8 mouse cellular contexts compared by ENCODE assay signal in genomic region chr9:45849528-45850408, GRCm38 (mm10). TPM values are rescaled to one million over a fixed set of nuclear protein-coding genes. Genes with fewer than 3 reads are reported as not detected.
DNase-seq lines count a peak whose midpoint lies in the region; ATAC-seq and TF ChIP-seq lines count a peak whose summit lies in the region.

No protein-coding gene starts in this region.

- 74% methylated on average over 9 of the region's 9 CpGs for WGBS in hindbrain, embryonic 10.5 days
- WGBS in hindbrain, embryonic 11.5 days, result 76% methylated on average over 9 of the region's 9 CpGs
- 39% methylated on average over 9 of the region's 9 CpGs for WGBS in heart, postnatal 0 days
- WGBS in midbrain, postnatal 0 days, result 49% methylated on average over 9 of the region's 9 CpGs

- H3K4me3 ChIP-seq in hindbrain, embryonic 10.5 days, result no peak overlapping the region
- H3K4me3 ChIP-seq in hindbrain, embryonic 11.5 days (ENCODE audit: low read depth, low read length), result no peak overlapping the region
- no peak overlapping the region for H3K4me3 ChIP-seq in heart, postnatal 0 days (ENCODE audit: low read depth, low read length)
- H3K4me3 ChIP-seq in midbrain, postnatal 0 days (ENCODE audit: low read depth, low read length), result no peak overlapping the region

- no peaks in the 10 kb centered on the region for H3K9me3 ChIP-seq in hindbrain, embryonic 10.5 days
- no peaks in the 10 kb centered on the region for H3K9me3 ChIP-seq in hindbrain, embryonic 11.5 days (ENCODE audit: control insufficient read depth, low read length)
- H3K9me3 ChIP-seq in heart, postnatal 0 days (replicated peaks; ENCODE audit: control insufficient read depth, low read length), result no peaks in the 10 kb centered on the region
- H3K9me3 ChIP-seq in midbrain, postnatal 0 days (ENCODE audit: low read length), result no peaks in the 10 kb centered on the region

- H3K27ac ChIP-seq in hindbrain, embryonic 10.5 days, result 0 out of 2 replicates have a peak overlapping the region, but pooled peaks have one; percentile 13
- no peak overlapping the region for H3K27ac ChIP-seq in hindbrain, embryonic 11.5 days (ENCODE audit: low read depth, low read length)
- peak overlapping the region; percentile 85 for H3K27ac ChIP-seq in heart, postnatal 0 days (ENCODE audit: low read depth)
- peak overlapping the region; percentile 63 for H3K27ac ChIP-seq in midbrain, postnatal 0 days (ENCODE audit: low read depth, low read length)

- no peak overlapping the region for H3K4me2 ChIP-seq in hindbrain, embryonic 11.5 days (replicated peaks; ENCODE audit: low read depth, low read length)
- H3K4me2 ChIP-seq in heart, postnatal 0 days (ENCODE audit: low read depth, low read length), result 0 out of 2 replicates have a peak overlapping the region, but pooled peaks have one; percentile 15
- no peak overlapping the region for H3K4me2 ChIP-seq in midbrain, postnatal 0 days (ENCODE audit: low read depth, low read length, poor library complexity, severe bottlenecking)

- TF ChIP-seq CTCF in heart, postnatal 0 days (IDR thresholded peaks at IDR 0.05; ENCODE audit: low read depth), result no peak
- TF ChIP-seq CTCF in midbrain, postnatal 0 days (IDR thresholded peaks at IDR 0.05), result no peak

- no peaks in the 10 kb centered on the region for H3K27me3 ChIP-seq in hindbrain, embryonic 10.5 days (ENCODE audit: insufficient read depth, poor library complexity, severe bottlenecking)
- H3K27me3 ChIP-seq in hindbrain, embryonic 11.5 days (ENCODE audit: control insufficient read depth, insufficient read depth, low read length), result no peaks in the 10 kb centered on the region
- H3K27me3 ChIP-seq in heart, postnatal 0 days (ENCODE audit: control insufficient read depth, insufficient read depth, low read length), result no peaks in the 10 kb centered on the region
- no peaks in the 10 kb centered on the region for H3K27me3 ChIP-seq in midbrain, postnatal 0 days (ENCODE audit: insufficient read depth, low read length)

- no peak for DNase-seq in hindbrain, embryonic 10.5 days (ENCODE audit: low spot score)
- no peak for DNase-seq in hindbrain, embryonic 11.5 days (ENCODE audit: low spot score)
- peak; percentile 31 for DNase-seq in fat pad, adult 2 months (ENCODE audit: extremely low read depth, low read depth, low spot score)
- DNase-seq in heart, postnatal 0 days (ENCODE audit: low spot score), result peak; percentile 85
- DNase-seq in left cerebral cortex, postnatal 36 days (ENCODE audit: low spot score in 2 of 2), result peak; percentile 65 to 68
- peak; percentile 56 for DNase-seq in midbrain, postnatal 0 days (ENCODE audit: low spot score)
- no peak for DNase-seq in yolk sac, embryonic 10.5 days (ENCODE audit: low spot score)
- DNase-seq in thymus, postnatal 14 days, result no peak

- no peak overlapping the region for H3K9ac ChIP-seq in hindbrain, embryonic 11.5 days (ENCODE audit: low read depth, low read length)
- peak overlapping the region; percentile 34; the same call in 1 of the 2 replicates for H3K9ac ChIP-seq in heart, postnatal 0 days (replicated peaks; ENCODE audit: low read depth, low read length)
- peak overlapping the region; percentile 13; the same call in 1 of the 2 replicates for H3K9ac ChIP-seq in midbrain, postnatal 0 days (replicated peaks; ENCODE audit: low read length, poor library complexity, severe bottlenecking)

- intact Hi-C loops in left cerebral cortex, postnatal 36 days (cut with DNase I), result no loop called here

- 0 out of 2 replicates have a peak, but pooled peaks cover 13% of the 10 kb centered on the region for H3K4me1 ChIP-seq in hindbrain, embryonic 10.5 days (replicated peaks)
- no peaks in the 10 kb centered on the region for H3K4me1 ChIP-seq in hindbrain, embryonic 11.5 days (replicated peaks; ENCODE audit: control insufficient read depth, insufficient read depth, low read length)
- peaks cover 32% of the 10 kb centered on the region for H3K4me1 ChIP-seq in heart, postnatal 0 days (ENCODE audit: control insufficient read depth, insufficient read depth)
- peaks cover 2% of the 10 kb centered on the region; the same call in 1 of the 2 replicates for H3K4me1 ChIP-seq in midbrain, postnatal 0 days (ENCODE audit: insufficient read depth, low read length)

- no peak for ATAC-seq in hindbrain, embryonic 11.5 days (ENCODE audit: low FRiP score)
- peak; percentile 85 for ATAC-seq in heart, postnatal 0 days (ENCODE audit: insufficient read depth, low read depth)
- ATAC-seq in midbrain, postnatal 0 days (ENCODE audit: low FRiP score), result peak; percentile 56; the same call in 1 of the 2 replicates

- no peak for TF ChIP-seq EP300 in heart, postnatal 0 days (IDR thresholded peaks at IDR 0.05; ENCODE audit: low read depth)

- peaks cover 27% of the 10 kb centered on the region for H3K36me3 ChIP-seq in hindbrain, embryonic 10.5 days
- H3K36me3 ChIP-seq in hindbrain, embryonic 11.5 days (ENCODE audit: control insufficient read depth, insufficient read depth, low read length), result no peaks in the 10 kb centered on the region
- peaks cover 17% of the 10 kb centered on the region for H3K36me3 ChIP-seq in heart, postnatal 0 days (replicated peaks; ENCODE audit: control insufficient read depth, insufficient read depth, low read length)
- peaks cover 6% of the 10 kb centered on the region; the same call in 1 of the 2 replicates for H3K36me3 ChIP-seq in midbrain, postnatal 0 days (ENCODE audit: insufficient read depth, low read length)

RNA-seq across cellular contexts. Expression of gene Bace1, which starts 11.4 kb away (rescaled TPM):
- 24.0 and 29.6 TPM in 2 replicates for polyA plus RNA-seq in hindbrain, embryonic 10.5 days (2016; fragmentation: Nextera tagmentation; extraction: Ambion mirVana)
- polyA plus RNA-seq in hindbrain, embryonic 11.5 days (2014; fragmentation: Nextera tagmentation; extraction: Ambion mirVana), result 29.6 and 31.1 TPM in 2 replicates
- 29.0 and 52.6 TPM in 2 replicates for total RNA-seq in heart, postnatal 0 days (2014; rRNA removed; ENCODE audit: low replicate concordance)
- 16.7 and 17.8 TPM in 2 replicates for polyA plus RNA-seq in heart, postnatal 0 days (2015; fragmentation: Nextera tagmentation; extraction: Ambion mirVana)
- total RNA-seq in left cerebral cortex, postnatal 36 days (2021), result 10 to 100 TPM; 88.4 to 89.3 TPM
- 60.7 and 77.3 TPM in 2 replicates for total RNA-seq in midbrain, postnatal 0 days (2014; rRNA removed)
- polyA plus RNA-seq in midbrain, postnatal 0 days (2015; fragmentation: Nextera tagmentation; extraction: Ambion mirVana), result 42.0 and 46.4 TPM in 2 replicates

RNA-seq across cellular contexts. Expression of gene Cep164, which starts 21.3 kb away (rescaled TPM):
- 16.0 and 20.9 TPM in 2 replicates for polyA plus RNA-seq in hindbrain, embryonic 10.5 days (2016; fragmentation: Nextera tagmentation; extraction: Ambion mirVana)
- 12.9 and 19.5 TPM in 2 replicates for polyA plus RNA-seq in hindbrain, embryonic 11.5 days (2014; fragmentation: Nextera tagmentation; extraction: Ambion mirVana)
- total RNA-seq in heart, postnatal 0 days (2014; rRNA removed; ENCODE audit: low replicate concordance), result 15.7 and 29.8 TPM in 2 replicates
- 7.0 and 9.4 TPM in 2 replicates for polyA plus RNA-seq in heart, postnatal 0 days (2015; fragmentation: Nextera tagmentation; extraction: Ambion mirVana)
- 10 to 100 TPM; 10.9 to 16.3 TPM for total RNA-seq in left cerebral cortex, postnatal 36 days (2021)
- total RNA-seq in midbrain, postnatal 0 days (2014; rRNA removed), result 17.1 and 21.3 TPM in 2 replicates
- polyA plus RNA-seq in midbrain, postnatal 0 days (2015; fragmentation: Nextera tagmentation; extraction: Ambion mirVana), result 12.2 and 17.7 TPM in 2 replicates

RNA-seq across cellular contexts. Expression of gene Pcsk7, which starts 56.5 kb away (rescaled TPM):
- 20.4 and 25.7 TPM in 2 replicates for polyA plus RNA-seq in hindbrain, embryonic 10.5 days (2016; fragmentation: Nextera tagmentation; extraction: Ambion mirVana)
- polyA plus RNA-seq in hindbrain, embryonic 11.5 days (2014; fragmentation: Nextera tagmentation; extraction: Ambion mirVana), result 13.3 and 15.7 TPM in 2 replicates
- total RNA-seq in heart, postnatal 0 days (2014; rRNA removed; ENCODE audit: low replicate concordance), result 31.7 and 57.1 TPM in 2 replicates
- polyA plus RNA-seq in heart, postnatal 0 days (2015; fragmentation: Nextera tagmentation; extraction: Ambion mirVana), result 12.0 and 15.0 TPM in 2 replicates
- total RNA-seq in left cerebral cortex, postnatal 36 days (2021), result 10 to 100 TPM; 19.1 to 28.9 TPM
- total RNA-seq in midbrain, postnatal 0 days (2014; rRNA removed), result 23.2 and 46.8 TPM in 2 replicates
- 18.2 and 20.2 TPM in 2 replicates for polyA plus RNA-seq in midbrain, postnatal 0 days (2015; fragmentation: Nextera tagmentation; extraction: Ambion mirVana)

RNA-seq across cellular contexts. Expression of gene Rnf214, which starts 56.9 kb away (rescaled TPM):
- polyA plus RNA-seq in hindbrain, embryonic 10.5 days (2016; fragmentation: Nextera tagmentation; extraction: Ambion mirVana), result 71.8 and 84.1 TPM in 2 replicates
- polyA plus RNA-seq in hindbrain, embryonic 11.5 days (2014; fragmentation: Nextera tagmentation; extraction: Ambion mirVana), result 81.4 and 109 TPM in 2 replicates
- total RNA-seq in heart, postnatal 0 days (2014; rRNA removed; ENCODE audit: low replicate concordance), result 27.4 and 42.9 TPM in 2 replicates
- 30.5 and 32.4 TPM in 2 replicates for polyA plus RNA-seq in heart, postnatal 0 days (2015; fragmentation: Nextera tagmentation; extraction: Ambion mirVana)
- 10 to 100 TPM; 69.9 to 79.9 TPM for total RNA-seq in left cerebral cortex, postnatal 36 days (2021)
- total RNA-seq in midbrain, postnatal 0 days (2014; rRNA removed), result 51.4 and 53.4 TPM in 2 replicates
- 70.5 and 84.6 TPM in 2 replicates for polyA plus RNA-seq in midbrain, postnatal 0 days (2015; fragmentation: Nextera tagmentation; extraction: Ambion mirVana)

Comparison
In these comparisons a context has a peak if more than half of its experiments do, and no peak if none do; other contexts are left out.
1. DNase-seq: peak in fat pad, adult 2 months (single experiment), heart, postnatal 0 days (single experiment), left cerebral cortex, postnatal 36 days (2 of 2) and midbrain, postnatal 0 days (single experiment); none in hindbrain, embryonic 10.5 days (single experiment), hindbrain, embryonic 11.5 days (single experiment), yolk sac, embryonic 10.5 days (single experiment) and thymus, postnatal 14 days (single experiment).